ENCODE assay signal across 11 mouse cellular contexts in genomic region chr15:83075607-83076525, GRCm38 (mm10). TPM values are rescaled to one million over a fixed set of nuclear protein-coding genes. Genes with fewer than 3 reads are reported as not detected.
DNase-seq lines count a peak whose midpoint lies in the region; ATAC-seq and TF ChIP-seq lines count a peak whose summit lies in the region.
"Had no signal": no experiment of that assay in that cellular context is flagged by ENCODE, and none has a peak within 500 bp of the region (broad histone marks: within the 10 kb centered on the region; RNA-seq: fewer than 3 reads in every experiment).

No protein-coding gene starts in this region.

- WGBS in lung, embryonic 15.5 days, result 33% methylated on average over 27 of the region's 27 CpGs
- WGBS in midbrain, postnatal 0 days, result 67% methylated on average over 27 of the region's 27 CpGs

- ATAC-seq in lung, embryonic 15.5 days (ENCODE audit: borderline replicate concordance, extremely low read depth, low FRiP score, low TSS enrichment), result no peak
- no peak for ATAC-seq in midbrain, postnatal 0 days (ENCODE audit: low FRiP score)

- TF ChIP-seq CTCF in midbrain, postnatal 0 days (IDR thresholded peaks at IDR 0.05), result no peak

- no peak overlapping the region for H3K9ac ChIP-seq in lung, embryonic 15.5 days
- no peak overlapping the region for H3K9ac ChIP-seq in midbrain, postnatal 0 days (replicated peaks; ENCODE audit: low read length, poor library complexity, severe bottlenecking)
- H3K9ac ChIP-seq: limb, embryonic 12.5 days; neural tube, embryonic 13.5 days had no signal

- H3K4me3 ChIP-seq in lung, embryonic 15.5 days, result no peak overlapping the region
- H3K4me3 ChIP-seq in midbrain, postnatal 0 days (ENCODE audit: low read depth, low read length), result no peak overlapping the region
- H3K4me3 ChIP-seq: limb, embryonic 12.5 days; neural tube, embryonic 13.5 days had no signal

- H3K36me3 ChIP-seq in lung, embryonic 15.5 days, result no peaks in the 10 kb centered on the region
- no peaks in the 10 kb centered on the region for H3K36me3 ChIP-seq in splenic B cell, adult 2 months (ENCODE audit: control insufficient read depth, insufficient read depth, low read length, poor library complexity, severe bottlenecking)
- no peaks in the 10 kb centered on the region for H3K36me3 ChIP-seq in midbrain, postnatal 0 days (ENCODE audit: insufficient read depth, low read length)
- H3K36me3 ChIP-seq: G1E; limb, embryonic 12.5 days; neural tube, embryonic 13.5 days had no signal

- peak overlapping the region; percentile 34; the same call in 1 of the 2 replicates for H3K4me2 ChIP-seq in lung, embryonic 15.5 days
- no peak overlapping the region for H3K4me2 ChIP-seq in midbrain, postnatal 0 days (ENCODE audit: low read depth, low read length, poor library complexity, severe bottlenecking)
- H3K4me2 ChIP-seq: limb, embryonic 12.5 days; neural tube, embryonic 13.5 days had no signal

- no peak overlapping the region for H3K27ac ChIP-seq in lung, embryonic 15.5 days
- H3K27ac ChIP-seq in midbrain, postnatal 0 days (ENCODE audit: low read depth, low read length), result no peak overlapping the region
- H3K27ac ChIP-seq: limb, embryonic 12.5 days; neural tube, embryonic 13.5 days had no signal

- no peaks in the 10 kb centered on the region for H3K27me3 ChIP-seq in lung, embryonic 15.5 days
- H3K27me3 ChIP-seq in splenic B cell, adult 2 months (ENCODE audit: control insufficient read depth, insufficient read depth, low read length, poor library complexity, severe bottlenecking), result no peaks in the 10 kb centered on the region
- H3K27me3 ChIP-seq in midbrain, postnatal 0 days (ENCODE audit: insufficient read depth, low read length), result no peaks in the 10 kb centered on the region

- peak; percentile 16 for DNase-seq in spleen, adult 18-20 months
- DNase-seq in spleen, postnatal 4 days (ENCODE audit: low spot score in 2 of 2), result no peak
- DNase-seq in T-cell, adult 2 months (ENCODE audit: low spot score), result peak; percentile 85
- peak; percentile 34 for DNase-seq in splenic B cell, adult 2 months (ENCODE audit: low read depth, low spot score)
- no peak for DNase-seq in adrenal gland, adult 8-10 months
- no peak for DNase-seq in cerebellum, postnatal 14 days
- DNase-seq in midbrain, postnatal 0 days (ENCODE audit: low spot score), result no peak

- H3K9me3 ChIP-seq in lung, embryonic 15.5 days, result no peaks in the 10 kb centered on the region
- no peaks in the 10 kb centered on the region for H3K9me3 ChIP-seq in midbrain, postnatal 0 days (ENCODE audit: low read length)
- H3K9me3 ChIP-seq: G1E; neural tube, embryonic 13.5 days had no signal

- peaks cover 15% of the 10 kb centered on the region for H3K4me1 ChIP-seq in lung, embryonic 15.5 days
- no peaks in the 10 kb centered on the region for H3K4me1 ChIP-seq in midbrain, postnatal 0 days (ENCODE audit: insufficient read depth, low read length)
- H3K4me1 ChIP-seq: limb, embryonic 12.5 days had no signal

RNA-seq across cellular contexts. Expression of gene Serhl, which starts 13.4 kb away (rescaled TPM):
- 61.9 TPM in 2 replicates for polyA plus RNA-seq in lung, embryonic 15.5 days (2015; fragmentation: Nextera tagmentation; extraction: Ambion mirVana)
- total RNA-seq in adrenal gland, adult 8-10 months (2022), result 10 to 100 TPM; 42.1 to 73.7 (median 60.6) TPM
- 4.2 and 6.7 TPM in 2 replicates for total RNA-seq in midbrain, postnatal 0 days (2014; rRNA removed)
- polyA plus RNA-seq in midbrain, postnatal 0 days (2015; fragmentation: Nextera tagmentation; extraction: Ambion mirVana), result 38.5 and 40.0 TPM in 2 replicates

RNA-seq across cellular contexts. Expression of gene Nfam1, which starts 42.8 kb away (rescaled TPM):
- 3.5 and 3.8 TPM in 2 replicates for polyA plus RNA-seq in lung, embryonic 15.5 days (2015; fragmentation: Nextera tagmentation; extraction: Ambion mirVana)
- 1 to 10 TPM; 2.5 to 4.6 (median 3.8) TPM for total RNA-seq in adrenal gland, adult 8-10 months (2022)
- 3.3 and 4.1 TPM in 2 replicates for total RNA-seq in midbrain, postnatal 0 days (2014; rRNA removed)
- polyA plus RNA-seq in midbrain, postnatal 0 days (2015; fragmentation: Nextera tagmentation; extraction: Ambion mirVana), result 1.9 and 2.6 TPM in 2 replicates

RNA-seq across cellular contexts. Expression of gene Rrp7a, which starts 46.7 kb away (rescaled TPM):
- 56.1 and 64.7 TPM in 2 replicates for polyA plus RNA-seq in lung, embryonic 15.5 days (2015; fragmentation: Nextera tagmentation; extraction: Ambion mirVana)
- 100 to 1,000 TPM; 100 to 115 (median 102) TPM for total RNA-seq in adrenal gland, adult 8-10 months (2022)
- 171 and 228 TPM in 2 replicates for total RNA-seq in midbrain, postnatal 0 days (2014; rRNA removed)
- polyA plus RNA-seq in midbrain, postnatal 0 days (2015; fragmentation: Nextera tagmentation; extraction: Ambion mirVana), result 92.7 and 95.2 TPM in 2 replicates

Comparison
In these comparisons a context has a peak if more than half of its experiments do, and no peak if none do; other contexts are left out.
1. DNase-seq: peak in spleen, adult 18-20 months (2 of 2), T-cell, adult 2 months (single experiment) and splenic B cell, adult 2 months (single experiment); none in spleen, postnatal 4 days (0 of 2), adrenal gland, adult 8-10 months (single experiment), cerebellum, postnatal 14 days (0 of 2) and midbrain, postnatal 0 days (single experiment).